Mouse (Mus musculus): Measurements from ENCODE around the gene Vps37b. TPM values are rescaled to one million over a fixed set of nuclear protein-coding genes. Genes with fewer than 3 reads are reported as not detected.

Vps37b gene
- polyA plus RNA-seq, 1 experiment from 2014 or later, result 43.7 TPM

- WGBS, result 79% methylated on average over 11 of the region's 11 CpGs
- Histone ChIP-seq H3K27me3 (no peaks in the 10 kb centered on the region), H3K4me2 (replicated peaks) (no peak overlapping the region), H3K27ac (no peak overlapping the region), H3K9me3 (no peaks in the 10 kb centered on the region), H3K36me3 (peaks cover 71% of the 10 kb centered on the region), H3K9ac (no peak overlapping the region), H3K4me3 (no peak overlapping the region), H3K4me1 (peaks cover 16% of the 10 kb centered on the region)
- ATAC-seq (ENCODE audit: low FRiP score, low read depth), result no peak
Observed at GRCm38 (mm10) chr5:124005591-124005990, 26.5 kb downstream of the Vps37b start.

GRCm38 (mm10) chr5:124005151-124005500 is 26.9 kb downstream of the Vps37b start:
- Histone ChIP-seq H3K27me3 (no peaks in the 10 kb centered on the region), H3K27ac (no peak overlapping the region), H3K4me1 (peaks cover 11% of the 10 kb centered on the region), H3K9ac (no peak overlapping the region), H3K4me2 (replicated peaks) (no peak overlapping the region), H3K9me3 (no peaks in the 10 kb centered on the region), H3K4me3 (no peak overlapping the region), H3K36me3 (peaks cover 72% of the 10 kb centered on the region)
- ATAC-seq (ENCODE audit: low FRiP score, low read depth), result no peak
- 95% methylated on average over 15 of the region's 15 CpGs for WGBS

- WGBS, result 88% methylated on average over 17 of the region's 17 CpGs
- no peak overlapping the region for H3K27ac ChIP-seq
- H3K4me2 ChIP-seq (replicated peaks), result no peak overlapping the region
- H3K36me3 ChIP-seq, result peaks cover 71% of the 10 kb centered on the region
- H3K27me3 ChIP-seq, result no peaks in the 10 kb centered on the region
- no peak for ATAC-seq (ENCODE audit: low FRiP score, low read depth)
- H3K4me3 ChIP-seq, result no peak overlapping the region
- peaks cover 9% of the 10 kb centered on the region for H3K4me1 ChIP-seq
- no peaks in the 10 kb centered on the region for H3K9me3 ChIP-seq
- no peak overlapping the region for H3K9ac ChIP-seq
Observed at GRCm38 (mm10) chr5:124004356-124005150, 27.5 kb downstream of the Vps37b start.

- Histone ChIP-seq H3K9ac (no peak overlapping the region), H3K9me3 (no peaks in the 10 kb centered on the region), H3K27ac (peak overlapping the region; percentile 52; the same call in 1 of the 2 replicates), H3K27me3 (no peaks in the 10 kb centered on the region), H3K4me1 (peaks cover 9% of the 10 kb centered on the region), H3K36me3 (peaks cover 59% of the 10 kb centered on the region), H3K4me3 (no peak overlapping the region), H3K4me2 (replicated peaks) (no peak overlapping the region)
- ATAC-seq (ENCODE audit: low FRiP score, low read depth), result no peak
- WGBS, result 63% methylated on average over 4 of the region's 4 CpGs
Observed at GRCm38 (mm10) chr5:124003375-124003774, 28.7 kb downstream of the Vps37b start.

- Histone ChIP-seq H3K4me1 (peaks cover 9% of the 10 kb centered on the region), H3K36me3 (peaks cover 54% of the 10 kb centered on the region), H3K9ac (no peak overlapping the region), H3K27ac (peak overlapping the region; percentile 52; the same call in 1 of the 2 replicates), H3K4me3 (no peak overlapping the region), H3K27me3 (no peaks in the 10 kb centered on the region), H3K9me3 (no peaks in the 10 kb centered on the region), H3K4me2 (replicated peaks) (no peak overlapping the region)
- WGBS, result 59% methylated on average over 2 of the region's 2 CpGs
- no peak for ATAC-seq (ENCODE audit: low FRiP score, low read depth)
Observed at GRCm38 (mm10) chr5:124002876-124003275, 29.2 kb downstream of the Vps37b start.

GRCm38 (mm10) chr5:124001274-124001673 is 30.8 kb downstream of the Vps37b start:
- Histone ChIP-seq H3K27me3 (no peaks in the 10 kb centered on the region), H3K27ac (no peak overlapping the region), H3K9ac (no peak overlapping the region), H3K9me3 (no peaks in the 10 kb centered on the region), H3K36me3 (peaks cover 38% of the 10 kb centered on the region), H3K4me3 (no peak overlapping the region), H3K4me2 (replicated peaks) (no peak overlapping the region), H3K4me1 (peaks cover 9% of the 10 kb centered on the region)
- no peak; the same call in 1 of the 2 replicates for ATAC-seq (ENCODE audit: low FRiP score, low read depth)
- WGBS, result 72% methylated on average over 9 of the region's 9 CpGs

- Histone ChIP-seq H3K4me2 (replicated peaks) (no peak overlapping the region), H3K4me3 (no peak overlapping the region), H3K4me1 (peaks cover 9% of the 10 kb centered on the region), H3K9me3 (no peaks in the 10 kb centered on the region), H3K9ac (no peak overlapping the region), H3K27me3 (no peaks in the 10 kb centered on the region), H3K27ac (no peak overlapping the region), H3K36me3 (peaks cover 34% of the 10 kb centered on the region)
- ATAC-seq (ENCODE audit: low FRiP score, low read depth), result peak; percentile 77; the same call in 1 of the 2 replicates
- 13% methylated on average over 7 of the region's 7 CpGs for WGBS
Observed at GRCm38 (mm10) chr5:124000824-124001223, 31.2 kb downstream of the Vps37b start.

GRCm38 (mm10) chr5:123998370-123998769 is 33.7 kb downstream of the Vps37b start:
- no peak for ATAC-seq (ENCODE audit: low FRiP score, low read depth)
- no peak overlapping the region for H3K4me2 ChIP-seq (replicated peaks)
- H3K27me3 ChIP-seq, result no peaks in the 10 kb centered on the region
- H3K27ac ChIP-seq, result no peak overlapping the region
- peaks cover 12% of the 10 kb centered on the region for H3K36me3 ChIP-seq
- H3K9me3 ChIP-seq, result no peaks in the 10 kb centered on the region
- H3K9ac ChIP-seq, result no peak overlapping the region
- WGBS, result 86% methylated on average over 10 of the region's 10 CpGs
- no peak overlapping the region for H3K4me3 ChIP-seq
- H3K4me1 ChIP-seq, result peaks cover 8% of the 10 kb centered on the region

- peaks cover 2% of the 10 kb centered on the region for H3K4me1 ChIP-seq
- H3K4me2 ChIP-seq (replicated peaks), result no peak overlapping the region
- no peak for ATAC-seq (ENCODE audit: low FRiP score, low read depth)
- no peak overlapping the region for H3K27ac ChIP-seq
- H3K4me3 ChIP-seq, result no peak overlapping the region
- H3K9ac ChIP-seq, result no peak overlapping the region
- H3K27me3 ChIP-seq, result no peaks in the 10 kb centered on the region
- 75% methylated on average over 16 of the region's 16 CpGs for WGBS
- no peaks in the 10 kb centered on the region for H3K9me3 ChIP-seq
- H3K36me3 ChIP-seq, result peaks cover 12% of the 10 kb centered on the region
Observed at GRCm38 (mm10) chr5:123997811-123998210, 34.3 kb downstream of the Vps37b start.

- Histone ChIP-seq H3K4me2 (replicated peaks) (no peak overlapping the region), H3K9me3 (no peaks in the 10 kb centered on the region), H3K9ac (no peak overlapping the region), H3K27me3 (no peaks in the 10 kb centered on the region), H3K27ac (no peak overlapping the region), H3K36me3 (peaks cover 11% of the 10 kb centered on the region), H3K4me3 (no peak overlapping the region), H3K4me1 (no peaks in the 10 kb centered on the region)
- ATAC-seq (ENCODE audit: low FRiP score, low read depth), result no peak
- 83% methylated on average over 24 of the region's 24 CpGs for WGBS
Observed at GRCm38 (mm10) chr5:123997211-123997751, 34.8 kb downstream of the Vps37b start.

- Histone ChIP-seq H3K36me3 (peaks cover 8% of the 10 kb centered on the region), H3K4me3 (no peak overlapping the region), H3K27ac (no peak overlapping the region), H3K4me2 (replicated peaks) (no peak overlapping the region), H3K9me3 (no peaks in the 10 kb centered on the region), H3K4me1 (no peaks in the 10 kb centered on the region), H3K27me3 (no peaks in the 10 kb centered on the region), H3K9ac (peak overlapping the region; percentile 35; the same call in 1 of the 2 replicates)
- 86% methylated on average over 14 of the region's 14 CpGs for WGBS
- no peak for ATAC-seq (ENCODE audit: low FRiP score, low read depth)
Observed at GRCm38 (mm10) chr5:123996695-123997094, 35.4 kb downstream of the Vps37b start.

GRCm38 (mm10) chr5:123996194-123996593 is 35.9 kb downstream of the Vps37b start:
- H3K4me1 ChIP-seq, result no peaks in the 10 kb centered on the region
- H3K27ac ChIP-seq, result no peak overlapping the region
- 76% methylated on average over 10 of the region's 10 CpGs for WGBS

More at GRCm38 (mm10) chr5:123996194-123996593, 35.9 kb downstream of the Vps37b start:
- no peak for ATAC-seq (ENCODE audit: low FRiP score, low read depth)
- Histone ChIP-seq H3K36me3 (peaks cover 8% of the 10 kb centered on the region), H3K27me3 (no peaks in the 10 kb centered on the region), H3K4me3 (no peak overlapping the region), H3K9me3 (no peaks in the 10 kb centered on the region), H3K4me2 (replicated peaks) (no peak overlapping the region), H3K9ac (no peak overlapping the region)

All from limb, embryonic 13.5 days (tissue).